Mouse (Mus musculus): ENCODE results near the gene Siah1a. TPM values are rescaled to one million over a fixed set of nuclear protein-coding genes. Genes with fewer than 3 reads are reported as not detected.

The Siah1a gene
- polyA plus RNA-seq (2016; fragmentation: Nextera tagmentation; extraction: Ambion mirVana) = 55.1 and 56.8 TPM in 2 replicates

DNA sequence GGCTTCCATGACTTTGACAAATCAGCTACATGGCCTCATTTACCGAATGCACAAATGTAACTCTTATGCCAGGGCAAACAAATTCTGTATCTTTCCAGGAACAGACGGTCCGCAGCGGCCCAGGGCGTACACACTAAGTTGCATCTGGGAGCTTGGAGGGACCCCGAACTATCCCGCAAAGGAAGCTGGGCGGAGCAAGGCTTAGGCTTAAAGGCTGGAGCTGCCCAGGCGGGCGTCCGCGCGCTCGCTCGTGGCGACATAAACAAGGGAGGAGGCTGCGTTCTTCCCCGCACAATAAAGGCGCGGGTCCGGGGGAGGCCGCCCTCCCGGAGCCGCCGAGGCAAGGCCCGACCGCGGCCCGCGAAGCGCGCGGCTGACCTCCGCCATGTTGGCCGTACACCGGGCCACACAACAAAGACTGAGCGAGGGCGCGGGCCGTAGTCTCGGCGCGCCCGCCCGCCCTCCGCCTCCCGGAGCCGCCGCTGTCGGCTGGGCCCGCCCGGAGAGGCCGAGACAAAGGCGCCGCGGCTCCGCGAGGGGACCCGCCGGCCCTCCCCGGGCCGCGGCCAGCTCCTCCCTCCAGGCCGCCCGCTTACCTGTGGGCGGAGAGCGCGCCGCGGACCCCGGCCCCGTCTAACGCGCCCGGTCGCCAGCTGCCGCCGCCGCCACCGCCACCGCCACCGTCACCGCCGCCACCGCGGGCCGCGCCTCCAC is at the start of gene Siah1a, which contains the start of gene Gm10638:
Gene Siah1a, minus strand, starts transcription at position 714 of the 714 bp plus-strand sequence.
Gene Gm10638, plus strand, starts transcription at position 479 of the 714 bp plus-strand sequence.
- peak within 1 kb of the TSS; percentile 100 for H3K27ac ChIP-seq (replicated peaks)
- H3K27me3 ChIP-seq (ENCODE audit: low read depth, poor library complexity, severe bottlenecking) = no peaks in the 10 kb centered on the region
- H3K9me3 ChIP-seq (replicated peaks) = no peaks in the 10 kb centered on the region
- peak; percentile 79 for DNase-seq (ENCODE audit: low spot score)
- H3K4me1 ChIP-seq = peaks cover 38% of the 10 kb centered on the region
- WGBS = under 1% methylated on average over 63 of the region's 88 CpGs
- H3K36me3 ChIP-seq = no peaks in the 10 kb centered on the region
- H3K4me3 ChIP-seq = peak within 1 kb of the TSS; percentile 94

GRCm38 (mm10) chr8:86794716-86795115 is 49.0 kb upstream of the Siah1a start:
- no peaks in the 10 kb centered on the region for H3K9me3 ChIP-seq (replicated peaks)
- no peak for DNase-seq (ENCODE audit: low spot score)
- H3K27ac ChIP-seq (replicated peaks) = no peak overlapping the region
- peaks cover 17% of the 10 kb centered on the region for H3K4me1 ChIP-seq
- H3K27me3 ChIP-seq (ENCODE audit: low read depth, poor library complexity, severe bottlenecking) = no peaks in the 10 kb centered on the region
- WGBS = 46% methylated on average over 6 of the region's 6 CpGs
- no peak overlapping the region for H3K4me3 ChIP-seq
- H3K36me3 ChIP-seq = no peaks in the 10 kb centered on the region

DNA sequence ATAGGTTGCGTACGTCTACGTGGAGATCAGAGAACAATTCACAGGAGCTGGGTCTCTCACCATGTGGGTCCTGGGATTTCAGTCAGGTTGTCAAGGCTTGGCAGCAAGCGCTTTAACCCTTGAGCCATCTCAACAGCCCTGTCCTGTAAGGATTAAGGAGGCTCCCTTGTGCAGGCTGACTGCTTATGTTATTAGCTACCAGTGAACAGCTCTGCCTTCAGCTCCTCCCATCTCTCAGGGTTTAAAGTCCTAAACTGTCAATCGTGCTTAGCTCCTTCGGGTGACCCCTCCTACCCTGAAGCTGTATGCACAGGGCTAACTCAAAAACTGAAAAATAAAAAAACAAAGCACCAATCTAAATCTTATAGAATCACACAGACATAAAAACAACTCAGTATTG is 45.8 kb upstream of the Siah1a start:
- H3K9me3 ChIP-seq (replicated peaks) = no peaks in the 10 kb centered on the region
- H3K36me3 ChIP-seq = no peaks in the 10 kb centered on the region
- WGBS = 68% methylated on average over 6 of the region's 6 CpGs
- peaks cover 25% of the 10 kb centered on the region for H3K4me1 ChIP-seq
- DNase-seq (ENCODE audit: low spot score) = no peak
- no peak overlapping the region for H3K4me3 ChIP-seq
- no peaks in the 10 kb centered on the region for H3K27me3 ChIP-seq (ENCODE audit: low read depth, poor library complexity, severe bottlenecking)
- H3K27ac ChIP-seq (replicated peaks) = no peak overlapping the region

DNA sequence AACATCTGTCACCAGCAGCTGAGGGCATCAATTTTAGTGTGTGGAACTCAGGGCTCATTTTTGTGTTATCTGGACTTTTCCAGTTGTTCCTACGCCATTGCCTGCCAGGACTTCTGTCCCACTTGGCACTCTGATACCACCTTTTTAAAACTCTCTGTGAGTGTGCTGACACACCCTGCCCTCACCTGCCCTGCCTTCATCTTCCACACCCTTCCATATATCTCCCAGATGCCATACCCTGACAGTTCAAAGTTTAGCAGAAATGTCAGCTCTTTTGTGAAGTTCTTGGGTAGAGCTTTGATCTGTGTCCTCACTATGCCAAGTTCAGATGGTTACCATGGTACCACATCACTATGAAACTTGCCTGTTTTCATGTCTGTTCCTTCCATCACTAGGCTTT is 43.8 kb upstream of the Siah1a start:
- no peak overlapping the region for H3K27ac ChIP-seq (replicated peaks)
- no peak for DNase-seq (ENCODE audit: low spot score)
- H3K27me3 ChIP-seq (ENCODE audit: low read depth, poor library complexity, severe bottlenecking) = no peaks in the 10 kb centered on the region
- no peak overlapping the region for H3K4me3 ChIP-seq
- WGBS = 97% methylated on average over 1 of the region's 1 CpGs
- H3K9me3 ChIP-seq (replicated peaks) = no peaks in the 10 kb centered on the region
- H3K4me1 ChIP-seq = peaks cover 25% of the 10 kb centered on the region
- no peaks in the 10 kb centered on the region for H3K36me3 ChIP-seq

- H3K4me3 ChIP-seq = no peak overlapping the region
- no peak for DNase-seq (ENCODE audit: low spot score)
- no peaks in the 10 kb centered on the region for H3K27me3 ChIP-seq (ENCODE audit: low read depth, poor library complexity, severe bottlenecking)
- WGBS = 84% methylated on average over 12 of the region's 12 CpGs
- H3K4me1 ChIP-seq = peaks cover 25% of the 10 kb centered on the region
- no peak overlapping the region for H3K27ac ChIP-seq (replicated peaks)
- no peaks in the 10 kb centered on the region for H3K36me3 ChIP-seq
- no peaks in the 10 kb centered on the region for H3K9me3 ChIP-seq (replicated peaks)
Measured at GRCm38 (mm10) chr8:86787891-86788420, 42.2 kb upstream of the Siah1a start.

DNA sequence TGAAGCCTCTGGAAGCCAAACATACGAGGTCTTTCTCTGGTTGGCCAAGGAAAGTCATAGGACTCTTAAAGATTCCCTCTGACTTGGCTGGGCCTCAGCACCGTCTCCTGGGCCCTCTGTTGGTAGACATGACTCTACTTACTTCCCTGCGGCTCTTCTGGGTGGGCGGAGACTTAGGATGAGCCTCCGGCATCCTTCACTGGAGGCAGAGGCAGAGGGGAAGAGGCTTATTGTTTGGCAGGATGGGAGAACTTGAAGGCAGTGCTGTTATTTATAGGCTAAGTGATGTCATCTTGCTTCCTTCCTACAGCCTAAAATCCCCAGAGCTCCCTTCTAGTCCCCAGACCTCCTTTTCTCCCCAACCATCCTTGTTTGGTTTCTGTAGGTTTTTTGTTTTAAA is 40.8 kb upstream of the Siah1a start:
- H3K27ac ChIP-seq (replicated peaks) = no peak overlapping the region
- WGBS = 59% methylated on average over 5 of the region's 5 CpGs
- no peaks in the 10 kb centered on the region for H3K36me3 ChIP-seq
- no peaks in the 10 kb centered on the region for H3K27me3 ChIP-seq (ENCODE audit: low read depth, poor library complexity, severe bottlenecking)
- no peaks in the 10 kb centered on the region for H3K9me3 ChIP-seq (replicated peaks)
- DNase-seq (ENCODE audit: low spot score) = no peak
- no peak overlapping the region for H3K4me3 ChIP-seq
- H3K4me1 ChIP-seq = peaks cover 20% of the 10 kb centered on the region

DNA sequence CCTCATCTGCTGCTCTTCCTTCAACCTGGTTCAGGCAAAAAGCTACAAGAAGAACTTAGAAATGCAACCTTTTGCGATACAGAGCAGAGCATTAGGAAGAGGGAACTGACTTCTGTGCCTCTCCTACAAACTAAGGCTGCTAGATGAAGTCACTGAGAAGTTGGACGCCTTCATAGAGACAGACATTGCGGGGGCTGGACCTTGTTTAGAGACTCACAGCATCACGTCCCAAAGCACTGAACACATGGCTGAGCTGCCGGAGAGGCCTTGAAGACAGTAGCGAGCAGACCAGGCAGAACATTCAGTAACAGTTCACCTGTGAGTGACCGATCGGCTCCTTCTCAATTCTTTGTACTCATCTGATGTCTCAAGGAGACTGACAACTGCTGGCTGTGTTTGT is 35.4 kb upstream of the Siah1a start:
- H3K4me1 ChIP-seq = no peaks in the 10 kb centered on the region
- no peaks in the 10 kb centered on the region for H3K36me3 ChIP-seq
- H3K27me3 ChIP-seq (ENCODE audit: low read depth, poor library complexity, severe bottlenecking) = no peaks in the 10 kb centered on the region
- no peak overlapping the region for H3K27ac ChIP-seq (replicated peaks)
- 94% methylated on average over 8 of the region's 8 CpGs for WGBS
- no peak for DNase-seq (ENCODE audit: low spot score)
- no peak overlapping the region for H3K4me3 ChIP-seq
- no peaks in the 10 kb centered on the region for H3K9me3 ChIP-seq (replicated peaks)

GRCm38 (mm10) chr8:86779207-86779606 is 33.5 kb upstream of the Siah1a start:
- Histone ChIP-seq H3K9me3 (replicated peaks) (no peaks in the 10 kb centered on the region), H3K27ac (replicated peaks) (no peak overlapping the region), H3K36me3 (no peaks in the 10 kb centered on the region), H3K4me1 (no peaks in the 10 kb centered on the region), H3K27me3 (ENCODE audit: low read depth, poor library complexity, severe bottlenecking) (no peaks in the 10 kb centered on the region), H3K4me3 (no peak overlapping the region)
- no peak for DNase-seq (ENCODE audit: low spot score)
- WGBS = 85% methylated on average over 8 of the region's 8 CpGs

GRCm38 (mm10) chr8:86769945-86770715 is 24.4 kb upstream of the Siah1a start:
- no peaks in the 10 kb centered on the region for H3K36me3 ChIP-seq
- WGBS = 76% methylated on average over 1 of the region's 1 CpGs
- no peak overlapping the region for H3K27ac ChIP-seq (replicated peaks)
- H3K27me3 ChIP-seq (ENCODE audit: low read depth, poor library complexity, severe bottlenecking) = no peaks in the 10 kb centered on the region
- DNase-seq (ENCODE audit: low spot score) = no peak
- no peaks in the 10 kb centered on the region for H3K9me3 ChIP-seq (replicated peaks)
- no peaks in the 10 kb centered on the region for H3K4me1 ChIP-seq
- no peak overlapping the region for H3K4me3 ChIP-seq

GRCm38 (mm10) chr8:86768499-86768898 is 22.8 kb upstream of the Siah1a start:
- no peak overlapping the region for H3K4me3 ChIP-seq
- H3K9me3 ChIP-seq (replicated peaks) = no peaks in the 10 kb centered on the region
- no peaks in the 10 kb centered on the region for H3K27me3 ChIP-seq (ENCODE audit: low read depth, poor library complexity, severe bottlenecking)
- no peak for DNase-seq (ENCODE audit: low spot score)
- H3K27ac ChIP-seq (replicated peaks) = no peak overlapping the region
- no peaks in the 10 kb centered on the region for H3K36me3 ChIP-seq
- 80% methylated on average over 5 of the region's 5 CpGs for WGBS
- no peaks in the 10 kb centered on the region for H3K4me1 ChIP-seq

- 89% methylated on average over 9 of the region's 9 CpGs for WGBS
- DNase-seq (ENCODE audit: low spot score) = no peak
- H3K27ac ChIP-seq (replicated peaks) = no peak overlapping the region
Measured at GRCm38 (mm10) chr8:86766548-86767211, 20.9 kb upstream of the Siah1a start.

GRCm38 (mm10) chr8:86765669-86766068 is 19.9 kb upstream of the Siah1a start:
- Histone ChIP-seq H3K9me3 (replicated peaks) (no peaks in the 10 kb centered on the region), H3K4me3 (no peak overlapping the region), H3K27ac (replicated peaks) (no peak overlapping the region), H3K4me1 (no peaks in the 10 kb centered on the region), H3K27me3 (ENCODE audit: low read depth, poor library complexity, severe bottlenecking) (0 out of 2 replicates have a peak, but pooled peaks cover 5% of the 10 kb centered on the region), H3K36me3 (no peaks in the 10 kb centered on the region)
- DNase-seq (ENCODE audit: low spot score) = no peak
- WGBS = 95% methylated on average over 8 of the region's 8 CpGs

More at GRCm38 (mm10) chr8:86766548-86767211, 20.9 kb upstream of the Siah1a start:
- no peaks in the 10 kb centered on the region for H3K36me3 ChIP-seq
- H3K9me3 ChIP-seq (replicated peaks) = no peaks in the 10 kb centered on the region
- 0 out of 2 replicates have a peak, but pooled peaks cover 5% of the 10 kb centered on the region for H3K27me3 ChIP-seq (ENCODE audit: low read depth, poor library complexity, severe bottlenecking)
- no peaks in the 10 kb centered on the region for H3K4me1 ChIP-seq
- no peak overlapping the region for H3K4me3 ChIP-seq
